Mouse (Mus musculus) bone marrow macrophage, adult 2 months (primary cell): ENCODE measurements around the gene Acot13.

Source experiments
- CTCF ChIP-seq: IDR thresholded peaks from 2 replicates; pipeline ENCODE4 v1.5.1; 2012; ENCODE audit warnings: low read depth, mild to moderate bottlenecking, low read length, moderate library complexity
- POLR2A ChIP-seq: IDR thresholded peaks from 2 replicates; pipeline ENCODE4 v1.6.1; 2012; ENCODE audit warnings: mild to moderate bottlenecking, low read depth, low read length, borderline replicate concordance

DNA sequence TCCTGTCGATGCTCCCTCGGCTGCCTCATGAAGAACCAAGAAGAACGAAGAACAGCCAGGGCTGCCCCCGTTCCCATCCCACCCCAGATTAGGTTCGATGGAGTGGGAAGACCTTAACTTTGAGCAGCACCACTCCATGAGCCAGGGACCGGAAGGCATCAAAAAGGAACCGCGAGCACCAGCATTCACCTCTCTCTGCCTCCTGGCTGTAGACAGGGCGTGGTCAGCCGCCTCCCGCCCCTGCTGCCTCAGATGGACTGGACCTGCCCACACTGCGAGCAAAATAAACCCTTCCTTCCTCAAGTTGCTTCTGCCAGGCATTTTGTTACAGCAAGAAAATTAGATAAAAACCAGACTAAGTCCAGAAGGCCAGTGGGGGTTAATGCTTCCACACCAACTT is 29.7 kb upstream of the Acot13 start:
- TF ChIP-seq CTCF = no peak
- no peak for TF ChIP-seq POLR2A
